Mouse (Mus musculus) frontal cortex, adult (tissue): ENCODE measurements around the gene Kank1.
"Not testable (repeated sequence)": the region's sequence is repeated elsewhere in the genome, so short reads cannot be mapped to it uniquely, and the experiment has no call there.

Experiments
- ATAC-seq: cut with Nextera tagmentation; 2 replicates; pipeline ENCODE4 v1.9.2; 2017; ENCODE audit warnings: mild to moderate bottlenecking, moderate library complexity, mixed read lengths; ENCODE audit not compliant: low TSS enrichment

Kank1 gene

GRCm38 (mm10) chr19:25438246-25438645, 201.5 kb downstream of the Kank1 start:
- ATAC-seq, result no peak

GRCm38 (mm10) chr19:25439807-25440206, 203.0 kb downstream of the Kank1 start:
- ATAC-seq, result no peak

GRCm38 (mm10) chr19:25440736-25441135, 204.0 kb downstream of the Kank1 start:
- no peak for ATAC-seq

GRCm38 (mm10) chr19:25445054-25445453, 208.3 kb downstream of the Kank1 start:
- ATAC-seq, result peak; percentile 89

- ATAC-seq, result no peak
Observed at GRCm38 (mm10) chr19:25445842-25446241, 209.1 kb downstream of the Kank1 start.

- ATAC-seq, result no peak
Observed at GRCm38 (mm10) chr19:25446683-25447082, 209.9 kb downstream of the Kank1 start.

GRCm38 (mm10) chr19:25447373-25447772, 210.6 kb downstream of the Kank1 start:
- ATAC-seq, result no peak

- ATAC-seq, result peak; percentile 59; the same call in 1 of the 2 replicates
Observed at GRCm38 (mm10) chr19:25450869-25451629, 214.3 kb downstream of the Kank1 start.

- no peak for ATAC-seq
Observed at GRCm38 (mm10) chr19:25453146-25453545, 216.4 kb downstream of the Kank1 start.

GRCm38 (mm10) chr19:25460760-25461159, 224.0 kb downstream of the Kank1 start:
- no peak for ATAC-seq

GRCm38 (mm10) chr19:25461553-25462320, 225.0 kb downstream of the Kank1 start:
- ATAC-seq, result no peak

GRCm38 (mm10) chr19:25475806-25476205, 239.0 kb downstream of the Kank1 start:
- not testable (repeated sequence) for ATAC-seq

- no peak for ATAC-seq
Observed at GRCm38 (mm10) chr19:25479152-25479669, 242.4 kb downstream of the Kank1 start.

- no peak for ATAC-seq
Observed at GRCm38 (mm10) chr19:25480820-25481219, 244.0 kb downstream of the Kank1 start.
